Mouse (Mus musculus): Measurements from ENCODE around the gene Cpeb4. TPM values are rescaled to one million over a fixed set of nuclear protein-coding genes. Genes with fewer than 3 reads are reported as not detected.
A peak's percentile ranks its signal among the peaks of the same experiment; 100 is the strongest.

The Cpeb4 gene
- total RNA-seq (2014; rRNA removed) = 75.7 and 75.8 TPM in 2 replicates
- 15.3 and 15.8 TPM in 2 replicates for polyA plus RNA-seq (2015; fragmentation: Nextera tagmentation; extraction: Ambion mirVana)

GRCm38 (mm10) chr11:31871911-31872310, at the start of gene Cpeb4:
Gene Cpeb4, plus strand, starts transcription at chr11:31872211.
- no peak for ATAC-seq
- TF ChIP-seq CTCF (IDR thresholded peaks at IDR 0.05; ENCODE audit: low read depth) = no peak
- no peaks in the 10 kb centered on the region for H3K9me3 ChIP-seq (ENCODE audit: low read length)
- peaks cover 2% of the 10 kb centered on the region; the same call in 1 of the 2 replicates for H3K4me1 ChIP-seq (ENCODE audit: insufficient read depth, low read length)
- H3K4me3 ChIP-seq (ENCODE audit: low read length) = peak within 1 kb of the TSS; percentile 69
- H3K9ac ChIP-seq (replicated peaks; ENCODE audit: low read length) = peak within 1 kb of the TSS; percentile 91
- H3K36me3 ChIP-seq (ENCODE audit: insufficient read depth, low read length) = no peaks in the 10 kb centered on the region
- H3K4me2 ChIP-seq (ENCODE audit: low read depth, low read length) = peak within 1 kb of the TSS; percentile 91
- no peaks in the 10 kb centered on the region for H3K27me3 ChIP-seq (ENCODE audit: insufficient read depth, low read length)
- H3K27ac ChIP-seq = peak within 1 kb of the TSS; percentile 97
- WGBS = 48% methylated on average over 4 of the region's 4 CpGs
- no peak for DNase-seq (ENCODE audit: low spot score)

GRCm38 (mm10) chr11:31822556-31822955, 49.5 kb upstream of the Cpeb4 start:
- no peak for ATAC-seq
- no peak for DNase-seq (ENCODE audit: low spot score)
- H3K4me3 ChIP-seq (ENCODE audit: low read length) = no peak overlapping the region
- TF ChIP-seq CTCF (IDR thresholded peaks at IDR 0.05; ENCODE audit: low read depth) = no peak
- H3K9me3 ChIP-seq (ENCODE audit: low read length) = no peaks in the 10 kb centered on the region
- H3K4me1 ChIP-seq (ENCODE audit: insufficient read depth, low read length) = no peaks in the 10 kb centered on the region; the same call in none of the 2 replicates
- peak overlapping the region; percentile 5; the same call in 1 of the 2 replicates for H3K27ac ChIP-seq
- no peaks in the 10 kb centered on the region for H3K27me3 ChIP-seq (ENCODE audit: insufficient read depth, low read length)
- no peak overlapping the region for H3K4me2 ChIP-seq (ENCODE audit: low read depth, low read length)
- no peaks in the 10 kb centered on the region for H3K36me3 ChIP-seq (ENCODE audit: insufficient read depth, low read length)
- no peak overlapping the region for H3K9ac ChIP-seq (replicated peaks; ENCODE audit: low read length)
- 82% methylated on average over 9 of the region's 9 CpGs for WGBS

GRCm38 (mm10) chr11:31823513-31823912, 48.5 kb upstream of the Cpeb4 start:
- no peak for ATAC-seq
- TF ChIP-seq CTCF (IDR thresholded peaks at IDR 0.05; ENCODE audit: low read depth) = no peak
- H3K9ac ChIP-seq (replicated peaks; ENCODE audit: low read length) = no peak overlapping the region

GRCm38 (mm10) chr11:31824504-31825166, 47.4 kb upstream of the Cpeb4 start:
- Histone ChIP-seq H3K4me3 (ENCODE audit: low read length) (no peak overlapping the region), H3K36me3 (ENCODE audit: insufficient read depth, low read length) (no peaks in the 10 kb centered on the region), H3K27me3 (ENCODE audit: insufficient read depth, low read length) (no peaks in the 10 kb centered on the region), H3K4me1 (ENCODE audit: insufficient read depth, low read length) (peaks cover 8% of the 10 kb centered on the region), H3K4me2 (ENCODE audit: low read depth, low read length) (no peak overlapping the region), H3K27ac (no peak overlapping the region), H3K9ac (replicated peaks; ENCODE audit: low read length) (no peak overlapping the region), H3K9me3 (ENCODE audit: low read length) (no peaks in the 10 kb centered on the region)
- no peak for ATAC-seq
- no peak for TF ChIP-seq CTCF (IDR thresholded peaks at IDR 0.05; ENCODE audit: low read depth)
- DNase-seq (ENCODE audit: low spot score) = no peak
- 54% methylated on average over 14 of the region's 14 CpGs for WGBS

More at GRCm38 (mm10) chr11:31823513-31823912, 48.5 kb upstream of the Cpeb4 start:
- DNase-seq (ENCODE audit: low spot score) = no peak
- Histone ChIP-seq H3K27ac (no peak overlapping the region), H3K9me3 (ENCODE audit: low read length) (no peaks in the 10 kb centered on the region), H3K4me2 (ENCODE audit: low read depth, low read length) (no peak overlapping the region), H3K4me3 (ENCODE audit: low read length) (no peak overlapping the region), H3K36me3 (ENCODE audit: insufficient read depth, low read length) (no peaks in the 10 kb centered on the region), H3K4me1 (ENCODE audit: insufficient read depth, low read length) (peaks cover 8% of the 10 kb centered on the region), H3K27me3 (ENCODE audit: insufficient read depth, low read length) (no peaks in the 10 kb centered on the region)
- WGBS = 89% methylated on average over 7 of the region's 7 CpGs

GRCm38 (mm10) chr11:31828011-31828770, 43.8 kb upstream of the Cpeb4 start:
- WGBS = 53% methylated on average over 4 of the region's 4 CpGs
- Histone ChIP-seq H3K27me3 (ENCODE audit: insufficient read depth, low read length) (no peaks in the 10 kb centered on the region), H3K9me3 (ENCODE audit: low read length) (no peaks in the 10 kb centered on the region), H3K4me1 (ENCODE audit: insufficient read depth, low read length) (peaks cover 17% of the 10 kb centered on the region), H3K27ac (peak overlapping the region; percentile 51; the same call in 1 of the 2 replicates), H3K4me2 (ENCODE audit: low read depth, low read length) (no peak overlapping the region), H3K36me3 (ENCODE audit: insufficient read depth, low read length) (no peaks in the 10 kb centered on the region), H3K9ac (replicated peaks; ENCODE audit: low read length) (no peak overlapping the region), H3K4me3 (ENCODE audit: low read length) (no peak overlapping the region)
- no peak for TF ChIP-seq CTCF (IDR thresholded peaks at IDR 0.05; ENCODE audit: low read depth)
- ATAC-seq (no peak; the same call in 1 of the 2 replicates), DNase-seq (ENCODE audit: low spot score) (peak; percentile 50)

DNA sequence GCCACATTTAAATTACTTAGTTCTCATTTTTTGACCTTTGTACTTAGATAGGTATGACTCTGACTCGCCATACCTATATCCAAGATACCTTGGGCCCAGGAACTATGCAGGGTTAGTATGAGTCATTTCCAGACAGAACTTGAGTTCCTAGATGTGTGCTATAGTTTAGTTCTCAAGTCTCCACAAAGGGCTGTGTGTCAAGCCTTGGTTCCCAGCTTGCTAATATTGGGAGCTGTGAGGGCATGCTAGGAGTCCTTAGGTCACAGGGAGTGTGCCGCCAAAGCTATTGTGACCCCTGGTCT, 43.3 kb upstream of the Cpeb4 start:
- Histone ChIP-seq H3K27me3 (ENCODE audit: insufficient read depth, low read length) (no peaks in the 10 kb centered on the region), H3K27ac (no peak overlapping the region), H3K9me3 (ENCODE audit: low read length) (no peaks in the 10 kb centered on the region), H3K4me2 (ENCODE audit: low read depth, low read length) (no peak overlapping the region), H3K9ac (replicated peaks; ENCODE audit: low read length) (no peak overlapping the region), H3K4me1 (ENCODE audit: insufficient read depth, low read length) (peaks cover 17% of the 10 kb centered on the region), H3K36me3 (ENCODE audit: insufficient read depth, low read length) (no peaks in the 10 kb centered on the region), H3K4me3 (ENCODE audit: low read length) (no peak overlapping the region)
- ATAC-seq (no peak), DNase-seq (ENCODE audit: low spot score) (no peak)
- no peak for TF ChIP-seq CTCF (IDR thresholded peaks at IDR 0.05; ENCODE audit: low read depth)
- 73% methylated on average over 2 of the region's 2 CpGs for WGBS
